Mouse (Mus musculus): ENCODE measurements at regions not wholly inside any gene's neighbourhood (a gene's known extent, or its start where the extent isn't known, plus 50 kb on each side); places are given as distances from the start of the nearest gene placed in this dataset.

- H3K27me3 ChIP-seq (ENCODE audit: control insufficient read depth, insufficient read depth, low read length), result no peaks in the 10 kb centered on the region
- no peak overlapping the region for H3K4me3 ChIP-seq (ENCODE audit: low read depth, low read length)
- TF ChIP-seq EP300 (optimal IDR thresholded peaks at IDR 0.05) (no peak), CTCF (IDR thresholded peaks at IDR 0.05; ENCODE audit: low read depth) (no peak)
- ATAC-seq (ENCODE audit: low FRiP score, low TSS enrichment), result no peak
- H3K27ac ChIP-seq (replicated peaks), result no peak overlapping the region
- peaks cover 4% of the 10 kb centered on the region; the same call in 1 of the 2 replicates for H3K4me1 ChIP-seq (replicated peaks; ENCODE audit: control insufficient read depth, insufficient read depth)
- no peaks in the 10 kb centered on the region for H3K36me3 ChIP-seq (ENCODE audit: control insufficient read depth, insufficient read depth, low read length)
- WGBS, result 62% methylated on average over 12 of the region's 12 CpGs
- H3K9me3 ChIP-seq (ENCODE audit: control insufficient read depth, low read length), result no peaks in the 10 kb centered on the region
- H3K9ac ChIP-seq (ENCODE audit: low read length), result no peak overlapping the region
- no peak for DNase-seq (ENCODE audit: low spot score)
- no peak overlapping the region for H3K4me2 ChIP-seq (replicated peaks; ENCODE audit: low read depth)
Observed at GRCm38 (mm10) chr9:115382824-115383475, 72.7 kb upstream of the Stt3b start.

DNA sequence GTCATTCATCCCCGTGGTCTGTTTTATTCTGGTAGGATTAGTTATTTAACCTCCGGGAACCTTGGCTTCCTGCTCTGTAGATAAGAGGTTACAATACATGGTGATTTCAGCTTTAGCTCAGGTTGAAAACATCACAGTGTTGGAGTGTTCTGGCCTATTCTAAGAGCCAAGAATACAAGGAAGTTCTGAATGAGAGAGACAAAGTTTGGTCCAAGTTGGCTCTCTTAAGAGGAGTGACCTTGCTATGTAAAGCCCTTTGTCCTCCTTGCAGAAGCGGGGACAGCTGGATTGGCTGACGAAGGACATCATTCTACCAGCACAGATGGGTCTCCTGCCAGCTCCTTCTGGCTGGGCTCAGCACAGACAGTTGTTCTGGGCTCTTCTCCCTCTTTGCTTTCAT is 73.7 kb upstream of the Stt3b start:
- ATAC-seq (ENCODE audit: low FRiP score, low TSS enrichment), result peak; percentile 54
- H3K4me3 ChIP-seq (ENCODE audit: low read depth, low read length), result no peak overlapping the region
- H3K27me3 ChIP-seq (ENCODE audit: control insufficient read depth, insufficient read depth, low read length), result no peaks in the 10 kb centered on the region
- no peak overlapping the region for H3K9ac ChIP-seq (ENCODE audit: low read length)
- no peak for DNase-seq (ENCODE audit: low spot score)
- WGBS, result 40% methylated on average over 4 of the region's 4 CpGs
- no peak overlapping the region for H3K27ac ChIP-seq (replicated peaks)
- no peak overlapping the region for H3K4me2 ChIP-seq (replicated peaks; ENCODE audit: low read depth)
- peaks cover 4% of the 10 kb centered on the region; the same call in 1 of the 2 replicates for H3K4me1 ChIP-seq (replicated peaks; ENCODE audit: control insufficient read depth, insufficient read depth)
- TF ChIP-seq CTCF (IDR thresholded peaks at IDR 0.05; ENCODE audit: low read depth) (no peak), EP300 (optimal IDR thresholded peaks at IDR 0.05) (no peak)
- no peaks in the 10 kb centered on the region for H3K9me3 ChIP-seq (ENCODE audit: control insufficient read depth, low read length)
- H3K36me3 ChIP-seq (ENCODE audit: control insufficient read depth, insufficient read depth, low read length), result no peaks in the 10 kb centered on the region

DNA sequence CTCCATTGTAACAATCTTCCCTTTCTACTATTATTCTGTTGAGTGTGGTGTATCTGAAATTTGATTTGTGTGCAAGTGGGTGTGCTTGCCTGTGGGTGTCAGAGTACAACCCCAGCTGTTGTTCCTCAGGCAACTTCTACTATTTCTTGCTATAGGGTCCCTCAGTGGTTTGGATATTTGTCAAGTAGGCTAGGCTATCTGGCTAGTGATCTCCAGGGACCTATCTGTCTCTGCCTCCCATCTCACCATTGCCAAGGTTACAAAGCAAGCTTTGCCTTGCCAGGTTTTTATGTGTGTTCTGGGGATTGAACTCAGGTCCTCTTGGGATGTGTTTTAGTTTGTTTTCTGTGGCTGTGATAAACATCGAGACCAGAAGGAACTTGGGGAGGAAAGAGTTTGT is 74.1 kb upstream of the Stt3b start:
- H3K27ac ChIP-seq (replicated peaks), result no peak overlapping the region
- H3K4me2 ChIP-seq (replicated peaks; ENCODE audit: low read depth), result no peak overlapping the region
- peaks cover 4% of the 10 kb centered on the region; the same call in 1 of the 2 replicates for H3K4me1 ChIP-seq (replicated peaks; ENCODE audit: control insufficient read depth, insufficient read depth)
- no peaks in the 10 kb centered on the region for H3K36me3 ChIP-seq (ENCODE audit: control insufficient read depth, insufficient read depth, low read length)
- peak; percentile 11; the same call in 1 of the 2 replicates for ATAC-seq (ENCODE audit: low FRiP score, low TSS enrichment)
- no peak overlapping the region for H3K9ac ChIP-seq (ENCODE audit: low read length)
- no peak overlapping the region for H3K4me3 ChIP-seq (ENCODE audit: low read depth, low read length)
- TF ChIP-seq EP300 (optimal IDR thresholded peaks at IDR 0.05) (no peak), CTCF (IDR thresholded peaks at IDR 0.05; ENCODE audit: low read depth) (no peak)
- H3K9me3 ChIP-seq (ENCODE audit: control insufficient read depth, low read length), result no peaks in the 10 kb centered on the region
- no peak for DNase-seq (ENCODE audit: low spot score)
- no peaks in the 10 kb centered on the region for H3K27me3 ChIP-seq (ENCODE audit: control insufficient read depth, insufficient read depth, low read length)
- 83% methylated on average over 1 of the region's 1 CpGs for WGBS

GRCm38 (mm10) chr9:115387471-115388360 is 77.5 kb upstream of the Stt3b start:
- Histone ChIP-seq H3K4me2 (replicated peaks; ENCODE audit: low read depth) (no peak overlapping the region), H3K9ac (ENCODE audit: low read length) (no peak overlapping the region), H3K4me3 (ENCODE audit: low read depth, low read length) (no peak overlapping the region), H3K27ac (replicated peaks) (no peak overlapping the region), H3K27me3 (ENCODE audit: control insufficient read depth, insufficient read depth, low read length) (no peaks in the 10 kb centered on the region), H3K36me3 (ENCODE audit: control insufficient read depth, insufficient read depth, low read length) (no peaks in the 10 kb centered on the region), H3K4me1 (replicated peaks; ENCODE audit: control insufficient read depth, insufficient read depth) (peaks cover 4% of the 10 kb centered on the region; the same call in 1 of the 2 replicates), H3K9me3 (ENCODE audit: control insufficient read depth, low read length) (no peaks in the 10 kb centered on the region)
- no peak for TF ChIP-seq CTCF (IDR thresholded peaks at IDR 0.05; ENCODE audit: low read depth)
- no peak for TF ChIP-seq EP300 (optimal IDR thresholded peaks at IDR 0.05)
- ATAC-seq (ENCODE audit: low FRiP score, low TSS enrichment), result no peak
- DNase-seq (ENCODE audit: low spot score), result no peak
- 82% methylated on average over 26 of the region's 26 CpGs for WGBS

GRCm38 (mm10) chr9:115388361-115388759 is 78.1 kb upstream of the Stt3b start:
- H3K4me3 ChIP-seq (ENCODE audit: low read depth, low read length), result no peak overlapping the region
- WGBS, result 90% methylated on average over 11 of the region's 11 CpGs
- no peak for ATAC-seq (ENCODE audit: low FRiP score, low TSS enrichment)

More at GRCm38 (mm10) chr9:115388361-115388759, 78.1 kb upstream of the Stt3b start:
- no peak for DNase-seq (ENCODE audit: low spot score)
- no peaks in the 10 kb centered on the region for H3K27me3 ChIP-seq (ENCODE audit: control insufficient read depth, insufficient read depth, low read length)
- TF ChIP-seq CTCF (IDR thresholded peaks at IDR 0.05; ENCODE audit: low read depth) (no peak), EP300 (optimal IDR thresholded peaks at IDR 0.05) (no peak)
- H3K9ac ChIP-seq (ENCODE audit: low read length), result no peak overlapping the region
- no peaks in the 10 kb centered on the region for H3K9me3 ChIP-seq (ENCODE audit: control insufficient read depth, low read length)
- H3K36me3 ChIP-seq (ENCODE audit: control insufficient read depth, insufficient read depth, low read length), result no peaks in the 10 kb centered on the region
- peaks cover 4% of the 10 kb centered on the region; the same call in 1 of the 2 replicates for H3K4me1 ChIP-seq (replicated peaks; ENCODE audit: control insufficient read depth, insufficient read depth)
- no peak overlapping the region for H3K27ac ChIP-seq (replicated peaks)
- H3K4me2 ChIP-seq (replicated peaks; ENCODE audit: low read depth), result no peak overlapping the region

Measured in stomach, postnatal 0 days (tissue).